Mouse (Mus musculus) heart, adult 2 months (tissue): ENCODE data around the gene Hpca.

Experiments used
- CTCF ChIP-seq: fragments of 200-600 bp; IDR thresholded peaks from 2 replicates; pipeline ENCODE4 v1.8.1; 2022; ENCODE audit warnings: antibody characterized with exemption, mild to moderate bottlenecking, moderate library complexity
- EP300 ChIP-seq: fragments of 200-500 bp; IDR thresholded peaks from 2 replicates; pipeline ENCODE4 v1.6.1; 2011; ENCODE audit warnings: low read depth, low read length, control low read depth; ENCODE audit not compliant: insufficient read depth

GRCm38 (mm10) chr4:129122107-129122506 lies 271 bp upstream of the Hpca start:
- TF ChIP-seq CTCF (no peak), EP300 (no peak)
